Mouse (Mus musculus) cerebellum, postnatal 36 days (tissue): ENCODE results near the gene Hspa2.

ENCODE experiments used
- DNase-seq, 2 experiments: peaks; one replicate each; pipeline ENCODE4 v3.0.0; 2021 to 2022; ENCODE audit warnings: mixed read lengths in 2 of 2

Gene Hspa2

DNA sequence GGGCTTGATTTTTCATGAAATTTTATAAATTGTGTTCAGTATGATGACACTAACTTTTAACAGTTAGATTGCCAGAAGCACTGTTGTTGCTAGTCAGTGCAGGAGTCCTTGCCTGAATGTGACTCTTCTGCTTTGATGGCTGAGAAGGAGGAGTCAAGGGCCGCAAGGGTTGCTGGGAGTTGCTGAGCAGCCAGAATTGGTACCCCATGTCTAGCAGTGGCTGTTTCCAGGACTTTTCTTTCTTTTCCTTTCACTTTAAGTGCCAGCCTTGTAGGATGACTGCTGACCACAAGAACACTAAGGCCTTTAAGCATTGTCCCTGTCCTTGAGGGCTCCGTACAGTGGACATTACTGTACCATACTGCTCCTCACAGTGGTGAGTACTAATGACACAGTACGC, 26.2 kb upstream of the Hspa2 start:
- no peak for DNase-seq

DNA sequence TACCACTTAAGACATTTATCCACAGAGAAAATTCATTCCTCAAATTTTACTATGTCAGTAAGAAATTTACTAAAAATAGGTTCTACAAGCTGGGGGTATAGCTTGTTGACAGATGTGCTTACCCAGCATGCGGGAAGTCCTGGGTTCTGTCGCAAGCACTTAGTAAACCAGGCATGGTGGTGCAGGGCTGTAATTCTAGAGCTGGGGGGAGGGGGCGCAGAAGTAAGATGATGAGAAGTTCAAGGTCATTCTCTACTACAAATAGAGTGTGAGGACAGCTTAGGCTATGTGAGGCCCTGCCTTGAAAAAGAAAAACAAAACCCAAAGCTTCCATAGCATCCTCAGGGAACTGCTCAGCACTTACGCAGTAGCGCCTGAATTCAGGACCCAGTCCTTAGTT, 25.4 kb upstream of the Hspa2 start:
- no peak for DNase-seq

DNA sequence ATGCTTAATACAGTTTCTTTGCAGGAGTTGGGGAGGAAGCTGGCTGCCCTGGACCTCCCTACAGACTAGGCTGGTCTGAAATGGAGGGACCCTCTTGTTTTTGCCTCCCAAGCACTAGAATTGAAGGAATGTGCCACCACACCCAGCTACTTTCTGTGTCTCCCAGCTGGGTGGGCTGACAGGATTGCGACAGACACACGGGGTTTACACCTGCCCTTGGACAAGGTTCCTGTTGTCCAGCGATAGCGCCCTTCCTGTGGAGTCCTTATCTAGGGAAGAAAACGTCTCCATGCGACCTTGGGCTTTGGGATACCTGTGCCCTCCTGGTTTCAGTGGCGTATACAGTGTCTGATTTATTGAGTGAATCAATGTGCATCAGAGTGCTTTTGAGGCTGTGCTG, 23.8 kb upstream of the Hspa2 start:
- no peak for DNase-seq

DNA sequence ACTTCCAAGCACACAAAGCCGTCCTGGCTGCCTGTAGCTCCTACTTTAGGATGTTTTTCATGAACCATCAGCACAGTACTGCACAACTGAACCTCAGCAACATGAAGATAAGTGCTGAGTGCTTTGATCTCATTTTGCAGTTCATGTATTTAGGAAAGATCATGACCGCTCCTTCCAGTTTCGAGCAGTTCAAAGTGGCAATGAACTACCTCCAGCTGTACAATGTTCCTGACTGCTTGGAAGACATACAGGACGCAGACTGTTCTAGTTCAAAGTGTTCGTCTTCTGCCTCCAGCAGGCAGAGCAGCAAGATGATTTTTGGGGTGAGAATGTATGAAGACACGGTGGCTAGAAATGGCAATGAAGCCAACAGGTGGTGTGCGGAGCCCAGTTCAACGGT, 18.6 kb upstream of the Hspa2 start:
- no peak for DNase-seq

DNA sequence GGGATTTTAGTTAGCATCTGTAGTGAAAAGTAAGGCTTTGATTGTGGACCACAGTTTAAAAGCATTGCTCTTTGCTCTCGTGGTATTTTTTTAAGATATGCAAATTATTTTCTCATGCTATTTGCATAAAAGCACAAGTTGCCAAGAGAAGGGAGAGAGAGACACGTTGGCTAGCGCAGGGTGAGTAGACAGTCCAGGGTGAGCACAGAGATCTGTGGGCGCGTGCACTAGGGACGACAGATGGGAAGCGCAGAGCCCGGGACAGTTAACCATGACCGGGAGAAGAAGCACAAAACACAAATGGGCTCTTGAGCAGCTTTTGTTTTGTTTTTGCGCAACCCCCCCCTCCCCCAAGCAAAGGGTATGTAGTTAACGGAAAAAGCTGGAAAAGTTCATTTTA, 15.2 kb upstream of the Hspa2 start:
- DNase-seq, result peak in 1 of 2 experiments; percentile 23

DNA sequence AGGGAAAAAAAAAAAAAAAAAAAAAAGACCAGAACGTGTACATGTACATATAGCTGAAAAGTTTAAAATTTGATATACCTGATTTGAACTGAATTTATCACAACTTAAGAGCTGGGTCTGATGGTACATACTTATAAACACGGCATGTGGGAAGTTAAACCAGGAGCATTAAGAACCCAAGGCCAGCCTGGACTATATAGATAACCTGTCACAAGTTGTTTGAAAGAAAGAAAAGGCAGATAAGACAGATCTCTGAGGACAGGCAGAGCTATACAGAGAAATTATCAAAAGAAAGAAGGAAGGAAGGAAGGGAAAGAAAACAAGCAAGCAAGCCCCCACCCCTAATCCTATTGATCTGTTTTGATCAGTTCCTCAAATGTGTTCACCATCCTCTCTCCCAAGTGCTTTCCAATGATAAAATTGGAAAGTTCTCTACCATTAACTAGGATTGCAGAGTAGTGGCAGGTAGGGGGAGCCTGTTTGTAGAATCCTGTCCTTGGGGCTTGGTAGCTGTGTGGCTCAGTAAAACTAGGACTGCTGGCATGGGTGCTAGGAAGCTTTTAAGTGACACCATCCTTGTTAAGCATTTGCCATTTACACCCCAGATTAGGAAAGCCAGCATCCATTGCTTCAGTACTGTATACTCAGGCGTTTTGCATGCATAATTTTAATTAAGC, 12.2 kb upstream of the Hspa2 start:
- no peak for DNase-seq

DNA sequence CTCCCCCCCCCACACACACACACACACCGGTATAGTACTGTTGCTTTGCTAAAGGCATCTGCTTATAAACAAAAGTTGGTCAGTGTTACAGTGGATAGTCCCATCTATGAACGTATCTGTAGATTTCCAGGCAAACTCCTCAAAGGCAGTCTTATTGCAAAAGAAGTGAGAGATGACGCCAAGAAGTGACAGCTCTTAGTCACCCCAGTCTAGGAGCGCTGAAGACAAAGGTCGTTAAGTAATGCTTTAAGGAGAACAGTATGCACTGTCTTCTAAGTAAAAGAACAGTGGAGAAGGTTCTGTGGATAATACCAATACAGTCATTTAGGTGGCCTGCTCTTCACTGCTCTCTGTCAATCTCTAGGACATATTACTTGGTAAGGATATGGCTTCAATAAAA, 11.0 kb upstream of the Hspa2 start:
- DNase-seq, result no peak

DNA sequence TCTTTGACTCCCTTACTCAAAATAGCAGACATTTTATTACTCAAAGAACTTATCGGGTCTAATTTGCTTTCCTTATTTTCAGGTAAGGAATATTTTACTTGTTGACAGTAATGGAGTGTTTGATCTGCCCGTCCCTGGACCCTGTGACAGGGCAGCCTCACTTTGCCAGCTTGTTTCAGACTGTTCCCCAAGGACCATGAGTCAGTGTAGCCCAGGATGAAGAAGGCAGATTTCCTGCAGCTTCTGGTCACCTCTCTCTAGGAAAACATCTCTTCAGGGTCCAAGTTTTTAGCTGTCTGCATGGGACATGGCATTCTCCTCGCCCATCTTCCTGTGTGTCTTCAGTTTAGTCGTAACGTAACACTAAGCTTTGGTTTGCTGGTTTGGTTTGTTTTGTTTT, 6.7 kb upstream of the Hspa2 start:
- DNase-seq, result no peak

DNA sequence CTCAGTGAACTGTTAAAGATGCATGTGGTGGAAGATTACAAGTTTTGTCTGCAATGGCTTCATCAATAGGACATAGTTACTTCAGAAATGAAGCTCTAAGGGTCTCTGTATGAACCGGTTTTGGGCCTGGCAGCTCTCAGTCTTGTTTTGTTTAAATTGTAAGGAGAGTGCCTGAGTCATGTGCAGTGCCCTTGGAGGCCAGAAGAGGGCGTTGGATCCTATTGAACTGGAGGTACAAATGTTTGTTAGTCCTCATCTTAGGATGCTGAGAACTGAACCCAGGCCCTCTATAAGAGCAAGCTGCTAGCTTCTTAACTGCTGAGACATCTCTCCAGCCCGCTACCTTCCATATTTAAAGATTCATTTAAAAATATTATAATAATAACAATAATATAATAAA, 2.3 kb upstream of the Hspa2 start:
- no peak for DNase-seq

DNA sequence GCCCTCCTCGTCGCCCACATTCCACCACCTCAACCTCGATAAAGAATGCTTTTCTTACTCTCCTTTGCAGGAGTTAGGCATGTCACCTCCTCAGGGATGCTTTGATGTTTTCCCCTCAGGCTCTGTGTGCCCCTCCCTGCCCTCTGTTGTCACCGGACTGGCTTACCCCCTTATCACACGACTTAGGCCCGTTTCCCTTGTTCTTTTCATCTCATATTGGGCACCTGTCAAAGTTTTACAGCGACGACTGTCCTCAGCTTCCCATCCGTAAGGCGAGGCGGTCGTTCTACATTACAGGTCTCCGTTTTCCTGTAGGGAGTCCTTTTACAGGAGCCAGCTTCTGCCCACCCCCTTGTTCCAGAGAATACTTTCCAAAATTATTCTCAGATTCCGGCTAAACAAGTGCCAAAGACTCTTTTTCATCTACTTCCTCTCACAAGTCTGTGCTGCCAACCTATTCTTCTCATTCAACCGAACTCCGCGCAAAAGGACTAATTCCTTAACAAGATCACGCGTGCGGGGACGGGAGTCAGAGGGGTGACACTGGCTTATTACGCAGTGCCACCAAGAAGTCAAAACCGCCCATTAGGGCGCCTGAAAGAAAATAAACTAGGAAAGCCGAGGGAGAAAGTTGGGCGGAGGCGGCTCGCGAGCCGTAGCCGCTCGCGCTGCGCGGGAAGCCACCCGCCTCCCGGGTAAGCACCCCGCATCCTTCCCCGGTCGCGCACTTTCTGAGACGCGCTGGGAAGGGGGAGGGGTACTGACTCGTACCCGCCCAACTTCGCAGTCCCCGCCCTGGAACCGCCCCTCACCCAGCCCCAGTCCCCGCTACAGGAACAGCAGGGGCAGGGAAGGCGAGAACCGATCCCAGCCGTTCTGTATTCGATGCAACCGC, 738 bp upstream of the Hspa2 start:
- DNase-seq, result peak in 1 of 2 experiments; percentile 10

DNA sequence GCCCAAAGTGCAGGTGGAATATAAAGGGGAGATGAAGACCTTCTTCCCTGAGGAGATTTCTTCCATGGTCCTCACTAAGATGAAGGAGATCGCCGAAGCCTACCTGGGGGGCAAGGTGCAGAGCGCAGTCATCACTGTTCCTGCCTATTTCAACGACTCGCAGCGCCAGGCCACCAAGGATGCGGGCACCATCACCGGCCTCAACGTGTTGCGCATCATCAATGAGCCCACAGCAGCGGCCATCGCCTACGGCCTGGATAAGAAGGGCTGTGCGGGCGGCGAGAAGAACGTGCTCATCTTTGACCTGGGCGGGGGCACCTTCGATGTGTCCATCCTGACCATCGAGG, 833 bp downstream of the Hspa2 start:
- no peak for DNase-seq

DNA sequence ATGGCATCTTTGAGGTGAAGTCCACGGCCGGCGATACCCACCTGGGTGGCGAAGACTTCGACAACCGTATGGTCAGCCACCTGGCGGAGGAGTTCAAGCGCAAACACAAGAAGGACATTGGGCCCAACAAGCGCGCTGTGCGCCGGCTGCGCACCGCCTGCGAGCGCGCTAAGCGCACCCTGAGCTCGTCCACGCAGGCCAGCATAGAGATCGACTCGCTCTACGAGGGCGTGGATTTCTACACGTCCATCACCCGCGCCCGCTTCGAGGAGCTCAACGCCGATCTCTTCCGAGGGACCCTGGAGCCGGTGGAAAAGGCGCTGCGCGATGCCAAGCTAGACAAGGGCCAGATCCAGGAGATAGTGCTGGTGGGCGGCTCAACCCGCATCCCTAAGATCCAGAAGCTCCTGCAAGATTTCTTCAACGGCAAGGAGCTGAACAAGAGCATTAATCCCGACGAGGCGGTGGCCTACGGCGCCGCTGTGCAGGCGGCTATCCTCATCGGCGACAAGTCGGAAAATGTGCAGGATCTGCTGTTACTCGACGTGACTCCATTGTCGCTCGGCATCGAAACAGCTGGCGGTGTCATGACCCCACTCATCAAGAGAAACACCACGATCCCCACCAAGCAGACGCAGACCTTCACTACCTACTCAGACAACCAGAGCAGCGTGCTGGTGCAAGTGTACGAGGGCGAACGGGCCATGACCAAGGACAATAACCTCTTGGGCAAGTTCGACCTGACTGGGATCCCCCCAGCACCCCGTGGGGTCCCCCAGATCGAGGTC, 1.4 kb downstream of the Hspa2 start:
- peak; percentile 31 to 37 for DNase-seq

DNA sequence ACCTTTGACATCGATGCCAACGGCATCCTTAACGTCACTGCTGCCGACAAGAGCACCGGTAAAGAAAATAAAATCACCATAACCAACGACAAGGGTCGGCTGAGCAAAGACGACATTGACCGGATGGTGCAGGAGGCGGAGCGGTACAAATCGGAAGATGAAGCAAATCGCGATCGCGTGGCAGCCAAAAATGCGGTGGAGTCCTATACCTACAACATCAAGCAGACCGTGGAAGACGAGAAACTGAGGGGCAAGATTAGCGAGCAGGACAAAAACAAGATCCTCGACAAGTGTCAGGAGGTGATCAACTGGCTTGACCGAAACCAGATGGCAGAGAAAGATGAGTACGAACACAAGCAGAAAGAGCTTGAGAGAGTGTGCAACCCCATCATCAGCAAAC, 2.0 kb downstream of the Hspa2 start:
- DNase-seq, result no peak

DNA sequence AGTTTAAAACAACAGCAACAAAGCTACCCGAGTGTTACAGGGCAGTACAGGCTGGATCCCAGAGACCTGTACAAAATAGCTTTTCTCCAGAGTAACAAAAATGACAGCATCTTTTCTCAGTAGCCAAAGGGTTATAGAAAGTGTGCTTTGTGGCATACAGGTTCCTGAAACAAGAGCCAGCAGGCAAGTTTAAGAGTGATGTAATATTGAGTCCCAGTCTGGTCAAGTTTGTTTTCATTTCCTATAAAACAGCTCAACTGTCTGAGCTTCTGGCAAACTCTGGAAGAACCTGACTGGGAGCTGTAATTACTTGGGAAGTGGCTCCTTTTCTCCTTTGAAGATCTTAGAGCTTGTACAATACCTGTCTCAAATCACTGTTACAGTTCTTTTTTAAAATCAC, 3.2 kb downstream of the Hspa2 start:
- no peak for DNase-seq

DNA sequence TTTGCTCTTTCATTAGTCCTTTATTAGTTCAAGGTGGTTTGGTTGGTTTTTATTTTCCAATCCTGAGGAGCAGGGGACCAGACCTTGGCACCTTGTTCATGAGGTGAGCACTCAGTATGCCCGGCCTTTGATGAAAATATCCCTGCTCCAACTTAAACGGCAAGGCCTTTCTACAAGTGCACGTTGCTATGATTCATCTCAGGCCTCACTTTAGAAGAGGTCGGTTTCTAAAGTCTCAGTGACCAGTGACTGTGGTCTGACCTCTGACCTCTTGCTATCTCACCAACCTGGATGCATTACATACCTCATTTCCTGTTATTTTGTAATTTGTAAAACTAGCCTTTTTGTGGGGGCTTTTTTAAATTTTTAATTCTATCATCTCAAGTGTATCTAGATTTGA, 5.2 kb downstream of the Hspa2 start:
- no peak for DNase-seq

DNA sequence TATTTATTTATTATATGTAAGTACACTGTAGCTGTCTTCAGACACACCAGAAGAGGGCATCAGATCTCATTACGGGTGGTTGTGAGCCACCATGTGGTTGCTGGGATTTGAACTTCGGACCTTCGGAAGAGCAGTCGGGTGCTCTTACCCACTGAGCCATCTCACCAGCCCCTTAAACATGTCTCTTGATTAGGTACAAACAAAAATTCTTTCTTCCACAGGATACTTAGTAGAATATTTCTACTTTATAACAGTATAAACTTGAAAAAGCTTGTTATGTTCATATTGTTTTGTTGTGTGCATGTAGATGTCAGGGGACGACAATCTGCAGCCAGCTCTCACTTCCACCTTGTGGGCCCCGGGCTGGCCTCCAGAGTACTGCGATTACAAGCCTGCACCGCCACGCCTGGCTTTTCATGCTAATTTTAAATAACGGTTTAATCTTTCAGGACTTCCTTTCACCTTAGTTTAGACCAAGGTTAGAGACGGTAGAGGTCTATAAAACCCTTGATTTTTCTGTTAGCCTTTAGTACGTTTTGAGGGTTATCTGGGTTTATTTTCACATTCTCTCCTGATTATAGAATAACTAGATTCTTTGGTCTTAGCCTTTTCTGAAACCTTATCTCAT, 11.5 kb downstream of the Hspa2 start:
- no peak for DNase-seq

DNA sequence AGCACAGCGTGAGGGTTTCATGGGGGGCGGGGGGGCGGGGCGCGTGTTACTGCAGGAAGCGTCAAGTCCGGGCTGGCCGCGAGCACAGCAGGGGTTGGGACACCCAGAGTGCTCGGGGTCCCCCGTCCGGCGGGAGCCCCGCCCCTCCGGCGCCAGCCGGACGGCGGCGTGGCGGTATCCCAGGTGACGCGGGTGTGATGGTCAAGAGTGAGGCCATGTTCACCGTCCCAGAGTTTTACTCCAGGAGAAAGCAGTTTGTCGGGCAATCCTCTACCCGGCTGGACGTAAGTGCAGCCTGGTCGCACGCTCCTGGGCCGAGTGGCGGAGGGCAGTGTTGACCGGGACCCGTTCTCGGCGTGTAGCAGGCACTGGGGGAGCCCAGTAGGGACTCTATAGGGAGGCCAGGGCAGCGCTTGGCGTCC, 13.5 kb downstream of the Hspa2 start, which contains the start of gene Ppp1r36:
Gene Ppp1r36, plus strand, starts transcription at position 106 of the 422 bp plus-strand sequence.
- no peak for DNase-seq

DNA sequence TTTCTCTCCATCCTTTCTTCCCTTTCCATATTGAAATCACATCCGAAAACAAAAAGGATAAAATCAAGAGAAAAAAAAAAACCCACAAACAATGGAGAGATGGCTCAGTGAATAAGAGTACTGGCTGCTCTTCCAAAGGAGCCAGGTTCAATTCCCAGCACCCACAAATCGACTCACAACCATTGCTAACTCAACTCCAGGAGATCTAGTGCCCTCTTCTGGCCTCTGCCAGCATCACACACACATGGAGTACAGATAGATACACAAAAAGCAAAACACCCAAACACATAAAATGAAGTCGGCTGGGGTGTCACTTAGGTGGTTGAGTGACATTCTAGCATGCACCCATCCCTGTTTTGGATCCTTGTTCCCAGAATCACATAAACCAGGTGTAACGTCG, 14.4 kb downstream of the Hspa2 start:
- DNase-seq, result no peak

DNA sequence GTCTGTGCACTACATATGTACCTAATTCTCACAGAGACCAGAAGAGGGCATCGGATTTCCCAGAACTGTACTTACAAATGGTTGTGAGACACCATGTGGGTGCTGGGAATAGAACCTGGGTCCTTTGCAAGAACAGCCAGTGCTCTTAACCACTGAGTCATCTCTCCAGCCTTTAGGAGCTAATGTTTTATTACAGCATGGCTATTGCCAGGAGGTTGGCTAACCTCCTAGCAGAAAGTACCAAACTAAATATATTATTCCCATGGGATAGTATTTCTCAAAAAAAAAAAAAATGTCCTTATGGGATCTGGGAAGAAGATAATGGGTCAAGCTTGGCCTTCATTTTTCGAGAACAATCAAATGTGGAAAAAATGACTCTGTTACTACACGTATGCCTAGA, 21.3 kb downstream of the Hspa2 start:
- no peak for DNase-seq

DNA sequence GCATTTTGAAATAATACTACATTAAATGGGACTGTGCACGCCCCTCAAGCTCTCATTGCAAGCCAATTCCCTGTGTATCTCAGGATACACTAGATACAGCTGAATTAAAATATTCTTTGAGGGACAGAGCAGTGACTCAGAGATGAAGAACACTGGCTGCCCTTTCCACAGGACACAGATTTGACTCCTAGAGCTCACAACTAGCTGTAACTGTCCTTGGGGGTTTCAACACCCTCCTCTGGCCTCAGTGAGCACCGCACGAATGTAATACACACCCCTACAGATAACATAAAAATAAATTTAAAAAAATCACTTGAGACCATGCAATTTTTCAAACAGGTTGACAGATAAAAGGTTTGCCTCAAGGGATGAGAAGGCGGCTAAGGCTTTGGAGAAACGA, 23.6 kb downstream of the Hspa2 start:
- no peak for DNase-seq

DNA sequence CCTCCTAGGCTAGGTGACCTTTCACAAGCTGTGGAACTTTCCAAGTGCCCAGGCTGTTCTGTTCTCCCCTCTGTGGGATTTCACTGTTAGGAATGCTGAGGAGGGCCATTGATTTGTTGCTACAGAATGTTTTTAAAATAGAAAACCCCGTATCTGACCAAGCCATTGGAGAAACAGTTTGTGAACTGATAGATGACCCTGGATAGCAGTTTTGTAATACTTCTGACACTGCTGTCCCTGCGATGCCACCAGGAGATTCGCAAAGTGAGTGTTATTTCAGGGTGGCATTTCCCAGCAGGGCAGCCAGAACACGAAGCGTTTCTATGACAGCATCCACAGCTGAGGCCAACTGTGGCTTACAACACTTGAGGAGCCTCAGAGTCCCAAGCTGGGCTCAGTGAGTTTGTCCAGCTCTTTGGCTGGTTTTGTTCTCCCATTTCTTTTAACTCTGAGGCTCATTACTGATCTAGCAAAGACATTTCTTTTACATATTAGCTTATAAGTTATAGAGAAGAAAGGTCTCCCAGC, 27.0 kb downstream of the Hspa2 start:
- DNase-seq, result no peak

DNA sequence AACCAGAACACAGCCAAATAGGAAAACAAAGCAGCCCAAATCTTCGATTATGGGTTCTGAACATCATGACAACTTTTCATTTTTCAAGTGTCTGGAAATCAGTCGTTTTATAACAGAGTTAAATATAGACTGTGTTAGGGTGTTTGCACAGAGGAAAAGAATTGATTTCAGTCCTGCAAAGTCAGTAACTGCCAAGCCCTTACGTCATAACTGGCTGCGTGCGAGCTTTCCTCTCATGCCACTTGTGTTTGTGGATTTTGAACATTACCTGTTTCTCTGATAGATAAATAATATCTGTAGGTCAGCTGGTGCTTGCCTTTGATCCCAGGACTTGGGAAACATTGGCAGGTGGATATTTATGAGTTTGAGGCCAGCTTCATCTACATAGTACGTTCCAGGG, 27.5 kb downstream of the Hspa2 start:
- DNase-seq, result no peak

DNA sequence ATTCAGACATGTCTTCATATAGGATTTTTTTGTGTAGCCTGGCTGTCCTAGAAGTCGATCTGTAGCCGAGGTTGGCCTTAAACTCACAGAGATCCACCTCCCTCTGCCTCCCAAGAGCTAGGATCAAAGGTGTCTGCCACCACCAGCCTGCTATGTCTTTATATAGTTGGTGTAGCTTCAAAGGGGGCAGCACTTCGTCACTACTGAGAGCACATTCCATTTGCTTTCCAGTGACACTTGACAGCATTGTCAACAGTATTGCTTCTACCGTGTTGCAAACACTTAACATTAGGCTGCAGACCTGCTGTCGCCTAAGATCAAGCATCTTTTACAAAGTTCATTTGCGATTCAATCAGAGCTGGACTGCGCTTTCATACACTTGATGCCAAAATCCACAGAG, 30.1 kb downstream of the Hspa2 start:
- no peak for DNase-seq
